Mouse (Mus musculus) spleen, adult 12 weeks (tissue): ENCODE measurements around the gene Rhot2.

Experiments
- DNase-seq: peaks from one replicate; pipeline ENCODE4 v3.0.0; 2022; ENCODE audit warnings: low spot score

The Rhot2 gene

DNA sequence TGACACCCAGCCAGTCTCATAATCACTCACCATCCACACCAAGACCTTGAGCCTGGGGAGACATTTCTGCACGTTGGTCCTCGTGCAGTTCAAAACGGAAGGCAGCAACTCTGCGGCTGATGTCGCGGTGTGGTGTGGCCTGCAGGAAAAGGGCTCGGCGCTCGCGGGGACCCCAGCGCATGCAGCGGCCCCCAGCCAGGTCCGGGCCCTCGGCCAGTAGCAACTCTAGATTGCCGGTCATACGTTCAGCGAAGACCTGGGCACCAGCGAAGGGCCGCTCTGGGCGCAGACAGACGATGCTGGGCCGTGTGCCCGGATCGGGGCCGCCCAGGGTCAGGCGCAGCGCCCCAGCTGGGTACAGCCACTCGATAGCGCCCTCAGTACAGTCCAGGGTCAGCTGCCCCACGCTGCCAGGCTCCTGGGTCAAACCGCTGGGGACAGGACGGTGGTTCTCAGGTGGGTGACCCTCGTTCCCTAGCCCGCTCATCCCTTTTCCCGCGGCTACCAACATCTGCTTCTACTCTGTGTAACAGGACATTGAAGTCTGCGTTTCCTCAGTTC lies 48.4 kb downstream of the Rhot2 start:
- no peak for DNase-seq

DNA sequence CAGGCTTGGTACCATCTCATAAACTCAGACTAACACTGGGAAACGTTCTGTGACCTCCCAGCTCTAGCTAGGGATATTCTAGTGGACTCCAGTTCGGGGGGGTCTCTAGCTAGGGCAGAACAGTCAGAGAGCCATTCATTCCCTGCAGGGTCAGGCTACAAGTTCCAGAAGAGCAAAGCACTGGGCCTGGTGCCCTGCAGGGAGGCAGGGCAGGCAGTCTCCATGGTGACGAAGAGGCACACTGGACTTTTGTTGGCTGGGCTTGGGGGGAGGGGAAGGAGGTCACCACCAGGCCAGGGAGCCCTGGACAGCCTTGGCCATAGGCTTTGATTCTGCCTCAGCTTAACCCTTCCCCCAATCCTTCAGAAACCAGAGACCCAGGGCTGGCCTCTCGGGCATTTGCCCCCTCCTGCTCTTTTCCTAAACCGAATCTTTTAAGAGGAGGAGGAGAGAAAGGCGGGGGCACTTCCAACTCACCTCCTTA lies 49.0 kb downstream of the Rhot2 start, which contains the start of gene AC134908.4:
TSS of gene AC134908.4 (minus strand) at position 51 of the 484 bp plus-strand sequence.
- DNase-seq = no peak

DNA sequence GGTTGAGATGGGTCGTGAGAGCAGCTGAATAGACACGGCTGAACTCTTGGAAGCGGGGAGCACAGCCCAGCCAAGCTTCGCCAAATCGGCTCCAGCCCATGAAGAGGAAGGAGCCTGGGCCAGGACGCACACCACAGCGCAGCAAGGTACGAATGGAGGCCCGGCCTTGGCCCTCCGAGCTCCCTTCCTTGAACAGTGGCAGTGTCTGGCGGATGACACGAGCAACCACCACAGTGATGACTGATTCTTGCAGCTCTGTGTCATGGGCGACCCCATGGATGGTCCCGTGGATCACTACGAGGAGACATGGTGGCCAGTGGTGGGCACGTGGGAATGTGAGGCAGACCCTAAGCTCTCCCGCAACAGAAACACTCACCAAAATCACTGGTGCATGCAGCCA lies 49.7 kb downstream of the Rhot2 start:
- DNase-seq = no peak

DNA sequence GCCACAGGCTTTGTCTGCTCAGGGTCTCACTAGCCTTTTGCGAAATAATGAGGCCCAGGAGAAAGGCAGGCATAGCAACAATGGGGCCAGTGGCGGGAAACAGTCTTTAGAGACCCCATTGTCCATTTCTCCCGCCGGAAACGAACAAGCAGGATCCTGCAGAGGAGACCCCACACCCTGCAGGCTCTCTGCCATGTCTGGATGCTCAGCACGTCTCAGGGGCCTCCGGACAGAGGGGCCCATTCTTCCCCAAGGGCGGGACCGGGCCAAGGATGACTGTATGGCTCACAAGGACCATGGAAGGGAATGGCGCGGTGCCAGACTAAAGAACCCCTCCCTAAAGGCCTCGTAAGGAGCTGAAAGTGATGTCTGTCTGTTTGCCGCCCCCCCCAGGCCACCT lies 50.5 kb downstream of the Rhot2 start:
- no peak for DNase-seq

DNA sequence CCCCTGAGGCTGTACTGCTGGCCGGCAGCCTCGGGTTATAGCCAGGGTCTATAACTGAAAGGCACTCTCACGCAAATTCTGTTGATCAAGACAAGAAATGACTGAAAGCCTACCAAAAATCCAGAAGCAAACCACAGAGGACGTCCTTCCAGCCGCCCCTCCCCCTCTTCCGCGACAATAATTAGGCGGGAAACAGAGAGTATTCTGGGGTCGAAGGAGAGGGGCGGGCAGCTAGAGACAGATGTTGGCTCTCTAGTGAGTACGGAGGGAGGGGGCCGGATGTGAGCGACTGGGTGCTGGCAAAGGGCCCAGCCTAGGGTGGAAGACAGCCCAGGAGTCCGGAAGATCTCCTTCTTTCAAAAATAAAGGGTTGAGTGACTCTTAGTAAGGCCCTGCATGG lies 52.0 kb downstream of the Rhot2 start, which contains the start of gene Fam173a:
TSS of gene Fam173a (minus strand) at position 287 of the 400 bp plus-strand sequence.
- peak; percentile 54 for DNase-seq

DNA sequence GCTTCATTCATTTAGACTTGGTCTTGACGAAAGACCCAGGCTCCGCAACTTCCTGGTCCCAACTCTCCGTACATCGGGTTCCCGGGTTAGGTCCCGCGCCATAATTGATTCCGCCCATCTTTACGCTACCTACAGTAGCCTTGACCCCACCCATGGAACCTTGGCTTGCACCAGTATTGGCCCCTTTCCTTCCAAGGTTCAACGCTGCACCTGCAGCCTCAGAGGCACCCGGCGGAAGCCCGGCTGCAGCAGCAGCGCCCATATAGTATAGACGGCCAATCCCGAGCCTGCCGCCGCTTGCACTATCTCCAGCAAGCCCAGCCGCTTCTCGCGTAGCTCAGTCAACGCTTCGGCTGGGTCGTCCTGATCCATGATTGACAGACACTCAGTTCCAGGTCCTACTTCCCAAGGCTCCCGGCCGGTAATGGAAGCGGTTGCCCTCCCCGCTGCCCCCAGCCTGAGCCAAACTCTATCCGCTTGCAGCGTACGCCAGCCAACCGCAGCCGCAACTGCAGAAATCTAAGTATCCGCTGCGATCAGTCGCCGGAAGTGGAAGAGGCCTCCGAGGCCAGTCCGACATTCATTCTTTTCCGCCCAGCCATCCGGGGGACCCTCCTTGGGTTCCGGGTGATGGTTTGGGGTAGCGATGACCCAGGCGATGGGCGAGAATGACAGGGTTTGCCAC lies 52.7 kb downstream of the Rhot2 start:
- DNase-seq = peak; percentile 78

DNA sequence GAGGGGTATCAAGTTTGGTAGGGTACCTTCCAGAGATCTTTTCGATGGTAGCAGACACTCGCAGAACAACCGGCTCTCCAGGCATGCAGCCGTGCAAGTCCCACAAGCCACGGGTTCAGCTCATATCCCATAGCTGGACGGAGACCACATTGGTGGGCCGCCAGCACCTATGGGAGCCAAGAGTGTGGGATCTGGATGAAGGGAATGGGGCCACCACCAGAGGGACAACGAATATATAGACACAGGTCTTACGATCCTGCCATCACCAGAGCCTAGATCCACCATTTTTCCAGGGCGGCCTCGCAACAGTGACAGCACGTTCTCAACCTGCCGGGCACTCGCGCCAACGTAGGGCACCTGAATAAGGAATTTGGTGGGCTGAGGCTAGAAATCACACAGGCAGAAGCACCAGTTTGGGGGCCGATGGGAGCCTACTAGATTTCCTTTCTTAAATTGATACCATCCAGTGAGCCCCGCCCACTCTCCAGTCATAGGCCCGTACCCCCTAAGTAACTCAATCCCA lies 53.3 kb downstream of the Rhot2 start:
- DNase-seq = no peak
